Mouse (Mus musculus) spleen, postnatal 36 days (tissue): Measurements from ENCODE around the gene Olfr1047.
"Not testable (repeated sequence)": the region's sequence is repeated elsewhere in the genome, so short reads cannot be mapped to it uniquely, and the experiment has no call there.

ENCODE experiments used
- DNase-seq, 2 experiments: peaks; one replicate each; pipeline ENCODE4 v3.0.0; 2022; ENCODE audit warnings: low spot score in 2 of 2, mixed read lengths in 1 of 2

Gene Olfr1047

GRCm38 (mm10) chr2:86231301-86231700, at the start of gene Olfr1047:
Olfr1047 (minus strand) TSS chr2:86231401.
- DNase-seq, result no peak

GRCm38 (mm10) chr2:86278988-86279387, 47.8 kb upstream of the Olfr1047 start, which contains the start of gene Olfr1051:
Olfr1051 (minus strand) TSS chr2:86279088.
- DNase-seq, result not testable (repeated sequence)

GRCm38 (mm10) chr2:86258228-86258627, 27.0 kb upstream of the Olfr1047 start, which contains the start of gene Olfr1049:
Olfr1049 (minus strand) TSS chr2:86258328.
- DNase-seq, result not testable (repeated sequence)

GRCm38 (mm10) chr2:86240189-86240588, 9.0 kb upstream of the Olfr1047 start, which contains the start of gene Olfr1048:
Olfr1048 (minus strand) TSS chr2:86240289.
- no peak for DNase-seq

- DNase-seq, result no peak
Observed at GRCm38 (mm10) chr2:86219214-86219613, 12.0 kb downstream of the Olfr1047 start, which contains the start of gene Olfr1046. Olfr1046 (minus strand) TSS chr2:86219314.

GRCm38 (mm10) chr2:86202909-86203308, 28.3 kb downstream of the Olfr1047 start, which contains the start of gene Olfr1045:
Olfr1045 (minus strand) TSS chr2:86203009.
- no peak for DNase-seq

DNA sequence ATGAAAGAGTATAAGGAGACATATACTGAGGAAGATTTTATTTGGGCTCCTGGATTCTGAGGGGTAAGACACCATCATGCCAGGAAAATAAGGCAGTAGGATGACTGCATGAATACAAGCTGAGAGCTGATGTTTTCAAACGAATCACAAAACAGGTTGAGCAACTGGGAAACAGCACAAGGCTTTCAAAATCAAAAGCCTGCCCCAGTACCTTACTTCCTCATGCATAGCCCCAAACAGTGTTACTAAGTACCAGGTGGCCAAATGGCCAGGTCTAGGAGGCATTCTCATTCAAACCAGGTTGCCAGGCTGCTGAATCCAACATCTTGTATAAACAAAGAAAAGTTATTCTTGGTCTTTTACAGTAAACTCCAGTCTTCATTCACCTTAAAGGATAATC, 35.3 kb downstream of the Olfr1047 start:
- no peak for DNase-seq

DNA sequence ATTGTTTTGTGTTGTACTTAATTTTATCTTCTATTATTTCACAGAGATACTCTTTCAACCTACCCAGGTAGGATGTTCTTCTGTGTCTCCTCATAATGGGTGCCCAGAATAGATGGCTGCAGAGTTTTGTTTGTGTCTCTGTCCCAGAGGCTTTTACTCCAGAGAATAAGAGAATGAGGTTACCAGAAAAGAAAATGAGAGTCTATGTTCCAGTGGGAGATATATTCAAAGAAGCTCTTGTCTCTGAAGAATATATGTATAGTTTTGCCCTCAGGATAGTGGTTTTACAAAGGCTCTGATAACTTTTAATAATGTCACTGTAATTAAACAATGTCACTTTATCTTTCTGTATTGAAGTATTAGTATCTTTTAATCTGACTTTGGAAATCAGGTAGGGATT, 45.6 kb downstream of the Olfr1047 start, which contains the start of gene Olfr52:
TSS of gene Olfr52 (minus strand) at position 101 of the 400 bp plus-strand sequence.
- no peak for DNase-seq

- DNase-seq, result no peak
Observed at GRCm38 (mm10) chr2:86179950-86180349, 51.3 kb downstream of the Olfr1047 start.

DNA sequence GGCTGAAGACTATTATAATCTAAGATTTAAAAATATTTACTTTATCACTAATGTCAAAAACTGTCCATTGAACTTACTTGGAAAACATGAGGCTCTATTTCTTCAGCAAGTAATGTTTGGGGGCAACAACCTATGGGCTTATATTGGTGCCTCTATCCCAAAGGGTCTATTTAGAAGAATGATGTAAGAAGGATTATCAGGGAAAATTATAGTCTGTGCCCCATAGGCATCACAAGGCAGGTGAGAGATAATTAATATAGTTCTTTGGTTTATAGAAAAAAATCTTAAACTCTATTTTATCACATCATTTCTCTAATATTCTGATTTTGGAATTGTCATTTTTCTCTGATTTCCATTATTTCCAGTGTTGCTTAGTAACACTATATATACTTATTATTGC, 53.5 kb downstream of the Olfr1047 start, which contains the start of gene Olfr1044:
TSS of gene Olfr1044 (minus strand) at position 101 of the 400 bp plus-strand sequence.
- no peak for DNase-seq
